Mouse (Mus musculus) thymus, adult 2 months (tissue): ENCODE results near the gene Tbc1d24. TPM values are rescaled to one million over a fixed set of nuclear protein-coding genes. Genes with fewer than 3 reads are reported as not detected.

Source experiments
- DNase-seq: peaks from one replicate; pipeline ENCODE4 v3.0.0; 2021
- H3K27ac ChIP-seq: fragments of 200-500 bp; 2 replicates; pipeline ENCODE4 v1.5.1; 2012; ENCODE audit warnings: low read length, control low read depth; ENCODE audit not compliant: control insufficient read depth, insufficient read depth
- H3K27me3 ChIP-seq: fragments of 200-500 bp; 2 replicates; pipeline ENCODE4 v1.6.1; 2012; ENCODE audit warnings: mild to moderate bottlenecking, low read length, moderate library complexity, mixed read lengths; ENCODE audit not compliant: control insufficient read depth, insufficient read depth
- H3K36me3 ChIP-seq: fragments of 200-500 bp; 2 replicates; pipeline ENCODE4 v1.6.1; 2012; ENCODE audit warnings: mild to moderate bottlenecking, low read length, moderate library complexity; ENCODE audit not compliant: control insufficient read depth, insufficient read depth
- H3K4me1 ChIP-seq: fragments of 200-500 bp; replicated peaks from 2 replicates; pipeline ENCODE4 v1.6.1; 2012; ENCODE audit warnings: low read length; ENCODE audit not compliant: control insufficient read depth, insufficient read depth
- H3K4me3 ChIP-seq: fragments of 200-500 bp; 2 replicates; pipeline ENCODE4 v1.5.1; 2012; ENCODE audit warnings: mild to moderate bottlenecking, low read length, control low read depth, moderate library complexity; ENCODE audit not compliant: control insufficient read depth, insufficient read depth
- CTCF ChIP-seq: fragments of 200-500 bp; IDR thresholded peaks from 2 replicates; pipeline ENCODE4 v1.5.1; 2012; ENCODE audit warnings: mild to moderate bottlenecking, control low read depth, low read length, moderate library complexity, borderline replicate concordance; ENCODE audit not compliant: control insufficient read depth, poor library complexity, insufficient read depth; ENCODE audit errors: extremely low read depth
- POLR2A ChIP-seq: fragments of 200-500 bp; IDR thresholded peaks from 2 replicates; pipeline ENCODE4 v1.6.1; 2012; ENCODE audit warnings: mild to moderate bottlenecking, low read length, control low read depth, moderate library complexity; ENCODE audit not compliant: control insufficient read depth, poor library complexity, insufficient read depth; ENCODE audit errors: extremely low read depth
- WGBS: fragments of 180-500 bp; shearing (Covaris S2); methylation state at CpG from one replicate; pipeline ENCODE4 v1.1.7; 2018; 5-methylcytosine and 5-hydroxymethylcytosine counted together
- polyA plus RNA-seq: library from polyadenylated mRNA; depleted of rRNA; stranded (reverse); fragments of >200 nt; gene quantifications from 2 replicates; pipeline ENCODE4 v1.2.3, GENCODE M21; 2012

Tbc1d24 gene
- polyA plus RNA-seq, 1 experiment: 14.5 TPM

- no peaks in the 10 kb centered on the region for H3K36me3 ChIP-seq
- H3K4me3 ChIP-seq: peak overlapping the region; percentile 36
- 9% methylated on average over 37 of the region's 37 CpGs for WGBS
- H3K27me3 ChIP-seq: peaks cover 9% of the 10 kb centered on the region; the same call in 1 of the 2 replicates
- no peak for DNase-seq
- peaks cover 16% of the 10 kb centered on the region for H3K4me1 ChIP-seq
- TF ChIP-seq POLR2A: no peak
- TF ChIP-seq CTCF: no peak
- no peak overlapping the region for H3K27ac ChIP-seq
Observed at GRCm38 (mm10) chr17:24211631-24212440, 6.5 kb upstream of the Tbc1d24 start.

GRCm38 (mm10) chr17:24210591-24210990, 5.2 kb upstream of the Tbc1d24 start:
- WGBS: 82% methylated on average over 3 of the region's 3 CpGs
- no peaks in the 10 kb centered on the region for H3K36me3 ChIP-seq
- no peak overlapping the region for H3K4me3 ChIP-seq
- H3K4me1 ChIP-seq: peaks cover 29% of the 10 kb centered on the region
- TF ChIP-seq CTCF (no peak), POLR2A (no peak)
- peaks cover 11% of the 10 kb centered on the region; the same call in 1 of the 2 replicates for H3K27me3 ChIP-seq
- DNase-seq: no peak
- no peak overlapping the region for H3K27ac ChIP-seq

- H3K27ac ChIP-seq: no peak overlapping the region
- no peaks in the 10 kb centered on the region for H3K36me3 ChIP-seq
- peaks cover 33% of the 10 kb centered on the region for H3K4me1 ChIP-seq
- H3K27me3 ChIP-seq: peaks cover 11% of the 10 kb centered on the region; the same call in 1 of the 2 replicates
- no peak for TF ChIP-seq CTCF
- TF ChIP-seq POLR2A: no peak
- H3K4me3 ChIP-seq: no peak overlapping the region
- WGBS: 96% methylated on average over 3 of the region's 3 CpGs
- DNase-seq: no peak
Observed at GRCm38 (mm10) chr17:24209916-24210240, 4.5 kb upstream of the Tbc1d24 start.

DNA sequence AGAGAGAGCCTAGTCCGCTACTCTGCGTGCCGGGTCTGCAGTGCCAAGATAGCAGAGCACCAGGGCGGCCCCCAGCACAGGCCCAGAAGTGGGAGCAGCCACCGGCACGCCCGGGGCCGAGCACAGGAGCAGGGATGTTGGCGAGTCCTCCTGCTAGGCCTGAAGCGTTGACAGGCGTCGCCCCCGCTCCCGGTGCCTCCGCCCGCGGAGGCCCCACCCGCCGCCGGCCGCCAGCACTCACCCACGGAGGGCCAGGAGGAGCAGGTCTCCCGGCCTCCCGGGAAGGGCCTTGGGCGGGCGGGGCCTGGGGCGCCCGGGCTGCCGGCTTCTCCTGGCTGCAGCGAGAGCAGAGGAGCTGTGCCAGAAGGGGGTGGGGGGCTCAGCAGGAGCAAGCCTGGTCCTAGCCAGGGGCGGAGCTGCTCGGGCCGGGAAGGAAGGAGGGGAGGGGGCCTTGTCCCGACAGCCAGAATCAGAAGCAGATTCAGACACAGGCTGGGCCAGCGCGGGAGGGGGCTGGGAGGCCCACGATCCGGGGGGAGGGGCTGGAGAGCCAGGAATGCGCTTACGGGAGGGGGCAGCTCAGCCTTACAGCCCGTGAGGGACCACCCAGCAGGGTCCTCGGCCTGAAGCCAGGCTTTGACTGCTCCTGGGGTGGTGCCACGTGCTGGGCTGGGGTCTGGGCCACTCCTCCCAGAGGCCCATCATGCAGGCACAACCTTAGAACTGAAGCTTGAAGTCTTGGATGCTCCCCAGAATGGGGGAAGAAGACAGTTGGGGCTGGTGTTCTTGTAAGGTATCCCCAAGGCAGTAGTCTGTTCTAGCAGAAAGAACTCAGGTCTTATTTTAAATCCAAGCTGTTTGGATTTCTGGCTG, 3.9 kb upstream of the Tbc1d24 start, which contains the start of gene Ntn3:
Gene Ntn3 (minus strand): TSS at position 489 of the 873 bp plus-strand sequence.
- WGBS: 13% methylated on average over 42 of the region's 43 CpGs
- H3K4me1 ChIP-seq: peaks cover 36% of the 10 kb centered on the region
- no peaks in the 10 kb centered on the region for H3K36me3 ChIP-seq
- peak within 1 kb of the TSS; percentile 26 for H3K4me3 ChIP-seq
- no peak for DNase-seq
- no peak for TF ChIP-seq CTCF
- TF ChIP-seq POLR2A: no peak
- H3K27ac ChIP-seq: no peak within 1 kb of the TSS
- peaks cover 11% of the 10 kb centered on the region; the same call in 1 of the 2 replicates for H3K27me3 ChIP-seq

DNA sequence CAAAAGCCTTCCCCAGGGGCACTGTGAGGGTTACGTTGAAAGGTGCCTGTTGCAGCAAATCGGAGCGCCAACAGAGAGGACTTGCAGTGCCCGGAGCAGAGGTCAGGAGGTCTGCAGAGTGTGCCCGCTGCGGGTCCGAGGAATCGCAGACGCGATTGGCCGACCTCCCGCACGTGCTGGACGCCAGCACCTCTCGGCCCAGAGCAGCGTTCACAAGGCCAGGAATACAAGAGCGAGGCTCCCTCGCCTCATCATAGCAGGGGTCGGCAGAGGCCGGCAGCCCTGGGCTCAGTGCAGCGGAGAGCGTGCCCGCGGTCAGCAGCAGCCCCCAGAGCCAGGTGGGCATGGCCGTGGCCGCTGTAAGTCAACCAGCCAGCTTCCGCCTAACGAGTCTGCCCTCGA, 3.3 kb upstream of the Tbc1d24 start:
- Histone ChIP-seq H3K36me3 (no peaks in the 10 kb centered on the region), H3K27ac (no peak overlapping the region), H3K4me1 (peaks cover 36% of the 10 kb centered on the region), H3K4me3 (peak overlapping the region; percentile 26), H3K27me3 (peaks cover 11% of the 10 kb centered on the region; the same call in 1 of the 2 replicates)
- TF ChIP-seq POLR2A: no peak
- no peak for TF ChIP-seq CTCF
- no peak for DNase-seq
- 26% methylated on average over 29 of the region's 29 CpGs for WGBS

DNA sequence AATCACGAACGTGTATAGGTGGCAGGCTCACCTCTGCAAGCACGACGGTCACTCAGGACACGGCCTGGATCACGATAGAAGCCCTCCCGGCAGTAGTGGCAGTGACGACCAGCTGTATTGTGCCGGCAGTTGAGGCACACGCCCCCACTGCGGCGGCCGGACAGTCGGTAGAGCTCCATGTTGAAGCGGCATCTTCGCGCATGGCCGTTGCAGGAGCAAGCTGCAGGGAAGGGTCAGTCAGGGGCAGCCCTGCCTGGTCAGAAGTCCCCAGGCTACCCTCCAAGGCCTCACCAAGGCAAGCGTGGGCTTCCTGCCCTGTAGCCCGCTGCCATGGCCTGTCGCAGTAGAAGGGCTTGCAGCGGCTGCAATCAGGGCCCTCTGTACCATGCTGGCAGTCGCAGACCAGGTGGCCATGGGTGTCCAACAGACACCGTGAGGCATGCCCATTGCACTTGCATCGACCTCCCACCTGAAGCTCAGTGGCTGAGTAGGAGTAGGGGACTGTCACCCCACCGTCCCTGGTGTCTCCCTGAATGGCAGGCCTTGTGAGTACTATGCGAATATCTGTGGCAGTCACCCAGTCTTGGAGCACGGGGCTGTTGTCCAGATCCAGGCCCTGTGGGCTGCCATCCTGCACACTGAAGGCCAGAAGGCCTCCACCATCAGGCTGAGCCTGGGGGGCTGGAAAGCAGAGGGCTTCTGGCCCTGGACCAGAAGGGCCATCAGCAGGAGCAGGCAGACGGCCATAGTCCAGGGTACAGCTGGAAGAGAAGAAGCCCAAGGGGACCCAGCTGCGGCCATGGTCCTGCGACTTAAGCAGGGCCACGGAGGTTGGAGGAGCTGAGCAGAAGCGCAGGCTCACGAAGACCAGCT, 2.6 kb upstream of the Tbc1d24 start:
- Histone ChIP-seq H3K27me3 (peaks cover 11% of the 10 kb centered on the region; the same call in 1 of the 2 replicates), H3K4me3 (no peak overlapping the region), H3K27ac (no peak overlapping the region), H3K36me3 (no peaks in the 10 kb centered on the region), H3K4me1 (peaks cover 36% of the 10 kb centered on the region)
- DNase-seq: no peak
- WGBS: 93% methylated on average over 34 of the region's 34 CpGs
- TF ChIP-seq CTCF (no peak), POLR2A (no peak)
